In genomic region chr3:99259741-99260270, GRCm38 (mm10) we compare ENCODE assay signal across 22 mouse cellular contexts. TPM values are rescaled to one million over a fixed set of nuclear protein-coding genes. Genes with fewer than 3 reads are reported as not detected.
DNase-seq lines count a peak whose midpoint lies in the region; ATAC-seq lines count a peak whose summit lies in the region.
"Had no signal": no experiment of that assay in that cellular context is flagged by ENCODE, and none has a peak within 500 bp of the region (broad histone marks: within the 10 kb centered on the region; RNA-seq: fewer than 3 reads in every experiment).

No protein-coding gene starts in this region.

- intact Hi-C loops in left cerebral cortex, postnatal 10 days (cut with DNase I) = loop anchor here (10.0 kb wide), 1 partner anchor 345 kb away; no protein-coding TSS in a partner anchor

- H3K4me3 ChIP-seq in forebrain, embryonic 10.5 days = no peak overlapping the region
- no peak overlapping the region for H3K4me3 ChIP-seq in forebrain, embryonic 12.5 days (replicated peaks)
- no peak overlapping the region for H3K4me3 ChIP-seq in midbrain, embryonic 14.5 days (replicated peaks; ENCODE audit: low read depth, low read length)
- no peak overlapping the region for H3K4me3 ChIP-seq in midbrain, embryonic 13.5 days (replicated peaks)
- H3K4me3 ChIP-seq in limb, embryonic 11.5 days (ENCODE audit: low read depth, low read length) = peak overlapping the region; percentile 92
- no peak overlapping the region for H3K4me3 ChIP-seq in kidney, embryonic 15.5 days (replicated peaks)
- H3K4me3 ChIP-seq: erythroblast, embryonic 14.5 days; midbrain, embryonic 12.5 days had no signal

- no peak overlapping the region for H3K4me2 ChIP-seq in forebrain, embryonic 12.5 days
- H3K4me2 ChIP-seq in midbrain, embryonic 14.5 days (ENCODE audit: low read length) = no peak overlapping the region
- no peak overlapping the region for H3K4me2 ChIP-seq in midbrain, embryonic 13.5 days (replicated peaks)
- peak overlapping the region; percentile 88 for H3K4me2 ChIP-seq in limb, embryonic 11.5 days (ENCODE audit: low read depth, severe bottlenecking)
- H3K4me2 ChIP-seq in kidney, embryonic 15.5 days = no peak overlapping the region
- H3K4me2 ChIP-seq: midbrain, embryonic 12.5 days had no signal

- ATAC-seq in forebrain, embryonic 12.5 days (ENCODE audit: low FRiP score) = no peak
- no peak for ATAC-seq in midbrain, embryonic 14.5 days (ENCODE audit: low FRiP score, low TSS enrichment)
- ATAC-seq in midbrain, embryonic 13.5 days = no peak
- no peak for ATAC-seq in limb, embryonic 11.5 days (ENCODE audit: insufficient number of reproducible peaks, low FRiP score, low TSS enrichment, low read depth)
- ATAC-seq in kidney, embryonic 15.5 days (replicated peaks; ENCODE audit: low FRiP score) = no peak
- ATAC-seq: forebrain, embryonic 16.5 days; inflammation-experienced regulatory T-cells, adult 6 months; liver, postnatal 0 days had no signal

- no peaks in the 10 kb centered on the region for H3K36me3 ChIP-seq in forebrain, embryonic 10.5 days (replicated peaks)
- H3K36me3 ChIP-seq in forebrain, embryonic 12.5 days (replicated peaks) = no peaks in the 10 kb centered on the region
- no peaks in the 10 kb centered on the region for H3K36me3 ChIP-seq in midbrain, embryonic 14.5 days (ENCODE audit: control insufficient read depth, insufficient read depth, low read length)
- no peaks in the 10 kb centered on the region for H3K36me3 ChIP-seq in midbrain, embryonic 13.5 days
- no peaks in the 10 kb centered on the region for H3K36me3 ChIP-seq in limb, embryonic 11.5 days (ENCODE audit: control insufficient read depth, insufficient read depth, low read length)
- no peaks in the 10 kb centered on the region for H3K36me3 ChIP-seq in kidney, embryonic 15.5 days
- H3K36me3 ChIP-seq: midbrain, embryonic 12.5 days had no signal

- H3K27ac ChIP-seq in forebrain, embryonic 10.5 days = no peak overlapping the region
- H3K27ac ChIP-seq in forebrain, embryonic 12.5 days = no peak overlapping the region
- no peak overlapping the region for H3K27ac ChIP-seq in midbrain, embryonic 14.5 days (replicated peaks; ENCODE audit: low read depth, low read length)
- no peak overlapping the region for H3K27ac ChIP-seq in midbrain, embryonic 13.5 days
- H3K27ac ChIP-seq in limb, embryonic 11.5 days (replicated peaks; ENCODE audit: low read depth, low read length) = peak overlapping the region; percentile 75
- H3K27ac ChIP-seq in kidney, embryonic 15.5 days = no peak overlapping the region
- H3K27ac ChIP-seq: midbrain, embryonic 12.5 days had no signal

- WGBS in forebrain, embryonic 10.5 days = 3% methylated on average over 6 of the region's 6 CpGs
- WGBS in forebrain, embryonic 12.5 days = 4% methylated on average over 6 of the region's 6 CpGs
- 6% methylated on average over 6 of the region's 6 CpGs for WGBS in midbrain, embryonic 14.5 days
- 6% methylated on average over 6 of the region's 6 CpGs for WGBS in midbrain, embryonic 13.5 days
- 6% methylated on average over 6 of the region's 6 CpGs for WGBS in limb, embryonic 11.5 days
- 7% methylated on average over 6 of the region's 6 CpGs for WGBS in kidney, embryonic 15.5 days

- peaks cover 100% of the 10 kb centered on the region for H3K27me3 ChIP-seq in forebrain, embryonic 10.5 days (ENCODE audit: poor library complexity, severe bottlenecking)
- peaks cover 92% of the 10 kb centered on the region for H3K27me3 ChIP-seq in forebrain, embryonic 12.5 days
- peaks cover 96% of the 10 kb centered on the region for H3K27me3 ChIP-seq in midbrain, embryonic 14.5 days (ENCODE audit: control insufficient read depth, insufficient read depth, low read length)
- H3K27me3 ChIP-seq in midbrain, embryonic 13.5 days = peaks cover 96% of the 10 kb centered on the region
- no peaks in the 10 kb centered on the region for H3K27me3 ChIP-seq in limb, embryonic 11.5 days (ENCODE audit: control insufficient read depth, insufficient read depth, low read length)
- peaks cover 96% of the 10 kb centered on the region for H3K27me3 ChIP-seq in kidney, embryonic 15.5 days

- peaks cover 13% of the 10 kb centered on the region for H3K4me1 ChIP-seq in forebrain, embryonic 10.5 days
- peaks cover 5% of the 10 kb centered on the region; the same call in 1 of the 2 replicates for H3K4me1 ChIP-seq in forebrain, embryonic 12.5 days
- no peaks in the 10 kb centered on the region for H3K4me1 ChIP-seq in midbrain, embryonic 14.5 days (ENCODE audit: control insufficient read depth, insufficient read depth, low read length)
- no peaks in the 10 kb centered on the region for H3K4me1 ChIP-seq in midbrain, embryonic 13.5 days (replicated peaks)
- H3K4me1 ChIP-seq in limb, embryonic 11.5 days (ENCODE audit: control insufficient read depth, insufficient read depth, low read length) = peaks cover 33% of the 10 kb centered on the region
- H3K4me1 ChIP-seq in kidney, embryonic 15.5 days = peaks cover 7% of the 10 kb centered on the region; the same call in 1 of the 2 replicates
- H3K4me1 ChIP-seq: midbrain, embryonic 12.5 days had no signal

- no peaks in the 10 kb centered on the region for H3K9me3 ChIP-seq in forebrain, embryonic 10.5 days
- no peaks in the 10 kb centered on the region for H3K9me3 ChIP-seq in forebrain, embryonic 12.5 days
- H3K9me3 ChIP-seq in midbrain, embryonic 14.5 days (ENCODE audit: control insufficient read depth, low read length) = no peaks in the 10 kb centered on the region
- H3K9me3 ChIP-seq in midbrain, embryonic 13.5 days = no peaks in the 10 kb centered on the region
- no peaks in the 10 kb centered on the region for H3K9me3 ChIP-seq in limb, embryonic 11.5 days (ENCODE audit: control insufficient read depth, low read length)
- no peaks in the 10 kb centered on the region for H3K9me3 ChIP-seq in kidney, embryonic 15.5 days (replicated peaks)
- H3K9me3 ChIP-seq: midbrain, embryonic 12.5 days had no signal

- H3K9ac ChIP-seq in forebrain, embryonic 12.5 days = no peak overlapping the region
- H3K9ac ChIP-seq in midbrain, embryonic 14.5 days (replicated peaks; ENCODE audit: low read length) = no peak overlapping the region
- H3K9ac ChIP-seq in midbrain, embryonic 13.5 days (replicated peaks) = no peak overlapping the region
- H3K9ac ChIP-seq in limb, embryonic 11.5 days (ENCODE audit: low read length) = peak overlapping the region; percentile 77
- H3K9ac ChIP-seq in kidney, embryonic 15.5 days = no peak overlapping the region
- H3K9ac ChIP-seq: liver, postnatal 0 days; midbrain, embryonic 12.5 days had no signal

- peak; percentile 22 for DNase-seq in forebrain, embryonic 10.5 days (ENCODE audit: extremely low spot score, low spot score)
- DNase-seq in midbrain, embryonic 14.5 days = peak; percentile 37
- no peak for DNase-seq in limb, embryonic 11.5 days (ENCODE audit: low spot score)
- no peak for DNase-seq in left cerebral cortex, postnatal 10 days (ENCODE audit: extremely low spot score in 1 of 2, low spot score in 2 of 2)
- no peak for DNase-seq in cerebellum, postnatal 36 days
- DNase-seq: adrenal gland, adult 2 months; cerebellum, adult 11 months; cerebellum, postnatal 25 days; heart, postnatal 4 days; liver; liver, postnatal 0 days; lung, postnatal 36 days; right cerebral cortex, postnatal 25 days; thymus, postnatal 14 days had no signal

RNA-seq across cellular contexts. Expression of gene Tbx15, which starts 19.6 kb away (rescaled TPM):
- polyA plus RNA-seq in forebrain, embryonic 10.5 days (2016; fragmentation: Nextera tagmentation; extraction: Ambion mirVana) = 1.4 and 2.8 TPM in 2 replicates
- polyA plus RNA-seq in forebrain, embryonic 12.5 days (2016; fragmentation: Nextera tagmentation; extraction: Ambion mirVana) = 2.4 and 2.6 TPM in 2 replicates
- 0.13 and 0.92 TPM in 2 replicates for polyA plus RNA-seq in midbrain, embryonic 14.5 days (2014; fragmentation: Nextera tagmentation; extraction: Ambion mirVana)
- 0.35 and 0.39 TPM in 2 replicates for polyA plus RNA-seq in midbrain, embryonic 13.5 days (2015; fragmentation: Nextera tagmentation; extraction: Ambion mirVana)
- 50.7 and 55.2 TPM in 2 replicates for polyA plus RNA-seq in limb, embryonic 11.5 days (2014; fragmentation: Nextera tagmentation; extraction: Ambion mirVana)
- total RNA-seq in left cerebral cortex, postnatal 10 days (2021) = 1 to 10 TPM; 1.3 to 1.6 TPM
- 0.36 and 0.64 TPM in 2 replicates for polyA plus RNA-seq in kidney, embryonic 15.5 days (2015; fragmentation: Nextera tagmentation; extraction: Ambion mirVana)
- total RNA-seq: granulocyte monocyte progenitor cell, adult 5-6 weeks had no signal
- polyA plus RNA-seq: erythroblast, embryonic 14.5 days; inflammation-experienced regulatory T-cells, adult 6 months had no signal

Comparison
In these comparisons a context has a peak if more than half of its experiments do, and no peak if none do; other contexts are left out.
1. DNase-seq: peak in forebrain, embryonic 10.5 days (single experiment) and midbrain, embryonic 14.5 days (single experiment); none in limb, embryonic 11.5 days (single experiment), left cerebral cortex, postnatal 10 days (0 of 2) and cerebellum, postnatal 36 days (0 of 2).
2. RNA of gene Tbx15, which starts 19.6 kb away (polyA plus RNA-seq): 50.7 to 55.2 TPM in limb, embryonic 11.5 days; 2.4 to 2.6 TPM in forebrain, embryonic 12.5 days, 1.4 to 2.8 TPM in forebrain, embryonic 10.5 days, 0.13 to 0.92 TPM in midbrain, embryonic 14.5 days, 0.35 to 0.39 TPM in midbrain, embryonic 13.5 days and 0.36 to 0.64 TPM in kidney, embryonic 15.5 days; every median in the first group is over 10 times any median in the second.